9 mouse cellular contexts compared by ENCODE assay signal in genomic region chr5:115520325-115520869, GRCm38 (mm10). TPM values are rescaled to one million over a fixed set of nuclear protein-coding genes. Genes with fewer than 3 reads are reported as not detected.
DNase-seq lines count a peak whose midpoint lies in the region; ATAC-seq and TF ChIP-seq lines count a peak whose summit lies in the region.
"Had no signal": no experiment of that assay in that cellular context is flagged by ENCODE, and none has a peak within 500 bp of the region (broad histone marks: within the 10 kb centered on the region; RNA-seq: fewer than 3 reads in every experiment).

No protein-coding gene starts in this region.

- no peak overlapping the region for H3K9ac ChIP-seq in midbrain, embryonic 13.5 days (replicated peaks)

- no peak for TF ChIP-seq CTCF in left cerebral cortex, adult 2 months (IDR thresholded peaks at IDR 0.05)

- peak overlapping the region; percentile 66 for H3K27ac ChIP-seq in left cerebral cortex, adult 2 months
- peak overlapping the region; percentile 76 for H3K27ac ChIP-seq in macrophage
- no peak overlapping the region for H3K27ac ChIP-seq in midbrain, embryonic 13.5 days

- H3K27me3 ChIP-seq in midbrain, embryonic 13.5 days, result no peaks in the 10 kb centered on the region

- H3K9me3 ChIP-seq in midbrain, embryonic 13.5 days, result no peaks in the 10 kb centered on the region

- 0 out of 2 replicates have a peak, but pooled peaks cover 5% of the 10 kb centered on the region for H3K36me3 ChIP-seq in macrophage (ENCODE audit: inconsistent target)
- H3K36me3 ChIP-seq in midbrain, embryonic 13.5 days, result 0 out of 2 replicates have a peak, but pooled peaks cover 2% of the 10 kb centered on the region

- H3K4me3 ChIP-seq in left cerebral cortex, adult 2 months, result no peak overlapping the region
- no peak overlapping the region for H3K4me3 ChIP-seq in macrophage (ENCODE audit: inconsistent target)
- H3K4me3 ChIP-seq in midbrain, embryonic 13.5 days (replicated peaks), result no peak overlapping the region

- peaks cover 89% of the 10 kb centered on the region for H3K79me2 ChIP-seq in macrophage (ENCODE audit: inconsistent target)

- 38% methylated on average over 20 of the region's 21 CpGs for WGBS in macrophage (ENCODE audit: missing documents)
- WGBS in midbrain, embryonic 13.5 days, result 85% methylated on average over 21 of the region's 21 CpGs

- intact Hi-C loops in left cerebral cortex, adult 2 months (cut with DNase I), result no loop called here
- intact Hi-C loops in gastrocnemius, postnatal 14 days (cut with DNase I; ENCODE audit: low total_unique reads), result no loop called here

- H3K4me1 ChIP-seq in midbrain, embryonic 13.5 days (replicated peaks), result peaks cover 12% of the 10 kb centered on the region

- H3K4me2 ChIP-seq in midbrain, embryonic 13.5 days (replicated peaks), result no peak overlapping the region

- DNase-seq in left cerebral cortex, adult 2 months (ENCODE audit: extremely low spot score in 1 of 2, low spot score in 2 of 2), result no peak
- no peak for DNase-seq in left cerebral cortex, adult 18-20 months (ENCODE audit: low spot score in 2 of 2)
- DNase-seq in gastrocnemius, postnatal 14 days, result peak; percentile 66
- DNase-seq in kidney, adult 8-10 months, result peak; percentile 58 to 71
- DNase-seq in layer of hippocampus, postnatal 36 days, result no peak

- ATAC-seq in monocyte, adult 5-6 weeks (replicated peaks; ENCODE audit: insufficient number of reproducible peaks, low FRiP score, low TSS enrichment, poor library complexity, severe bottlenecking), result no peak
- no peak for ATAC-seq in midbrain, embryonic 13.5 days

RNA-seq across cellular contexts. Expression of gene Pxn, which starts 13.9 kb away (rescaled TPM):
- total RNA-seq in left cerebral cortex, adult 2 months (2021), result 10 to 100 TPM; 22.8 to 25.7 TPM
- total RNA-seq in left cerebral cortex, adult 18-20 months (2021), result 10 to 100 TPM; 22.2 to 25.7 TPM
- total RNA-seq in gastrocnemius, postnatal 14 days (2021), result 10 to 100 TPM; 80.6 to 83.4 TPM
- total RNA-seq in macrophage (2018; cell fraction: chromatin; rRNA removed), result 100 to 1,000 TPM; 147 to 750 (median 196) TPM
- total RNA-seq in macrophage (2018; cell fraction: cytosol; rRNA removed), result 100 to 1,000 TPM in 5 of 26 experiments, 10 to 100 TPM in 21; 72.4 to 157 (median 88.1) TPM
- total RNA-seq in macrophage (2018; cell fraction: nucleus; rRNA removed), result 100 to 1,000 TPM; 108 to 337 (median 136) TPM
- polyA plus RNA-seq in macrophage (2018), result 48.5 to 74.5 TPM (median 67.7 TPM) in 3 replicates
- 85.9 to 113 TPM (median 106 TPM) in 3 replicates for total RNA-seq in monocyte, adult 5-6 weeks (2017)
- 16.2 and 18.3 TPM in 2 replicates for polyA plus RNA-seq in midbrain, embryonic 13.5 days (2015; fragmentation: Nextera tagmentation; extraction: Ambion mirVana)
- total RNA-seq in layer of hippocampus, postnatal 36 days (2021), result 10 to 100 TPM; 39.8 to 46.1 TPM

RNA-seq across cellular contexts. Expression of gene Sirt4, which starts 35.9 kb away (rescaled TPM):
- 10 to 100 TPM; 40.7 to 43.5 TPM for total RNA-seq in left cerebral cortex, adult 2 months (2021)
- total RNA-seq in left cerebral cortex, adult 18-20 months (2021), result 10 to 100 TPM; 37.1 to 37.8 TPM
- total RNA-seq in gastrocnemius, postnatal 14 days (2021), result 10 to 100 TPM; 10.3 to 16.6 TPM
- 10 to 100 TPM in 24 of 26 experiments, 1 to 10 TPM in 2; 6.2 to 80.4 (median 31.0) TPM for total RNA-seq in macrophage (2018; cell fraction: chromatin; rRNA removed)
- total RNA-seq in macrophage (2018; cell fraction: cytosol; rRNA removed), result 10 to 100 TPM in 4 of 26 experiments, 1 to 10 TPM in 22; 2.0 to 12.0 (median 7.2) TPM
- total RNA-seq in macrophage (2018; cell fraction: nucleus; rRNA removed), result 10 to 100 TPM in 25 of 26 experiments, 1 to 10 TPM in 1; 4.8 to 59.3 (median 25.2) TPM
- polyA plus RNA-seq in macrophage (2018), result 6.7 to 11.2 TPM (median 7.2 TPM) in 3 replicates
- 5.2 to 10.7 TPM (median 7.8 TPM) in 3 replicates for total RNA-seq in monocyte, adult 5-6 weeks (2017)
- polyA plus RNA-seq in midbrain, embryonic 13.5 days (2015; fragmentation: Nextera tagmentation; extraction: Ambion mirVana), result 26.1 and 28.7 TPM in 2 replicates
- total RNA-seq in layer of hippocampus, postnatal 36 days (2021), result 10 to 100 TPM; 46.4 to 50.7 TPM

RNA-seq across cellular contexts. Expression of gene Rplp0, which starts 38.9 kb away (rescaled TPM):
- 100 to 1,000 TPM; 183 to 187 TPM for total RNA-seq in left cerebral cortex, adult 2 months (2021)
- total RNA-seq in left cerebral cortex, adult 18-20 months (2021), result 100 to 1,000 TPM; 185 to 199 TPM
- 100 to 1,000 TPM; 780 to 872 TPM for total RNA-seq in gastrocnemius, postnatal 14 days (2021)
- total RNA-seq in macrophage (2018; cell fraction: chromatin; rRNA removed), result 100 to 1,000 TPM in 3 of 26 experiments, 10 to 100 TPM in 23; 33.9 to 262 (median 61.4) TPM
- 1,000 to 10,000 TPM in 11 of 26 experiments, 100 to 1,000 TPM in 15; 571 to 1,302 (median 885) TPM for total RNA-seq in macrophage (2018; cell fraction: cytosol; rRNA removed)
- total RNA-seq in macrophage (2018; cell fraction: nucleus; rRNA removed), result 100 to 1,000 TPM; 118 to 274 (median 175) TPM
- 520 to 1,272 TPM (median 1,219 TPM) in 3 replicates for polyA plus RNA-seq in macrophage (2018)
- 991 to 1,396 TPM (median 1,306 TPM) in 3 replicates for total RNA-seq in monocyte, adult 5-6 weeks (2017)
- polyA plus RNA-seq in midbrain, embryonic 13.5 days (2015; fragmentation: Nextera tagmentation; extraction: Ambion mirVana), result 905 and 914 TPM in 2 replicates
- 100 to 1,000 TPM; 223 to 227 TPM for total RNA-seq in layer of hippocampus, postnatal 36 days (2021)

RNA-seq across cellular contexts. Expression of gene Gcn1l1, which starts 44.7 kb away (rescaled TPM):
- total RNA-seq in left cerebral cortex, adult 2 months (2021), result 10 to 100 TPM; 70.7 to 73.2 TPM
- total RNA-seq in left cerebral cortex, adult 18-20 months (2021), result 10 to 100 TPM; 62.0 to 66.4 TPM
- total RNA-seq in gastrocnemius, postnatal 14 days (2021), result 10 to 100 TPM; 28.7 to 31.3 TPM
- total RNA-seq in macrophage (2018; cell fraction: chromatin; rRNA removed), result 100 to 1,000 TPM in 19 of 26 experiments, 10 to 100 TPM in 7; 62.0 to 244 (median 110) TPM
- 10 to 100 TPM; 10.0 to 31.8 (median 20.5) TPM for total RNA-seq in macrophage (2018; cell fraction: cytosol; rRNA removed)
- 10 to 100 TPM; 33.2 to 96.2 (median 57.2) TPM for total RNA-seq in macrophage (2018; cell fraction: nucleus; rRNA removed)
- 12.9 to 25.7 TPM (median 22.1 TPM) in 3 replicates for polyA plus RNA-seq in macrophage (2018)
- 16.9 to 37.5 TPM (median 22.8 TPM) in 3 replicates for total RNA-seq in monocyte, adult 5-6 weeks (2017)
- 48.6 and 49.1 TPM in 2 replicates for polyA plus RNA-seq in midbrain, embryonic 13.5 days (2015; fragmentation: Nextera tagmentation; extraction: Ambion mirVana)
- 10 to 100 TPM; 69.4 to 73.1 TPM for total RNA-seq in layer of hippocampus, postnatal 36 days (2021)

RNA-seq across cellular contexts. Expression of gene Pla2g1b, which starts 54.3 kb away (rescaled TPM):
- total RNA-seq in left cerebral cortex, adult 2 months (2021), result not detected
- total RNA-seq in left cerebral cortex, adult 18-20 months (2021), result not detected
- not detected for total RNA-seq in gastrocnemius, postnatal 14 days (2021)
- not detected for total RNA-seq in macrophage (2018; cell fraction: chromatin; rRNA removed)
- not detected for total RNA-seq in macrophage (2018; cell fraction: cytosol; rRNA removed)
- not detected for total RNA-seq in macrophage (2018; cell fraction: nucleus; rRNA removed)
- polyA plus RNA-seq in macrophage (2018), result not detected in 3 replicates
- total RNA-seq in monocyte, adult 5-6 weeks (2017), result not detected in 3 replicates
- polyA plus RNA-seq in midbrain, embryonic 13.5 days (2015; fragmentation: Nextera tagmentation; extraction: Ambion mirVana), result not detected in 2 replicates
- not detected for total RNA-seq in layer of hippocampus, postnatal 36 days (2021)
- total RNA-seq: adrenal gland, adult 18-20 months had no signal

Comparison
In these comparisons a context has a peak if more than half of its experiments do, and no peak if none do; other contexts are left out.
1. DNase-seq: peak in gastrocnemius, postnatal 14 days (single experiment) and kidney, adult 8-10 months (2 of 2); none in left cerebral cortex, adult 2 months (0 of 2), left cerebral cortex, adult 18-20 months (0 of 2) and layer of hippocampus, postnatal 36 days (0 of 2).